Mouse (Mus musculus) intestine, postnatal 0 days (tissue): Measurements from ENCODE around the gene Srbd1. TPM values are rescaled to one million over a fixed set of nuclear protein-coding genes. Genes with fewer than 3 reads are reported as not detected.

ENCODE experiments used
- ATAC-seq: fragments of 200-750 bp; cut with Nextera tagmentation; 2 replicates; pipeline ENCODE4 v1.8.0; 2017; ENCODE audit warnings: mild to moderate bottlenecking, moderate TSS enrichment, moderate library complexity
- H3K27ac ChIP-seq: fragments of 300-500 bp; sonication (generic); 2 replicates; pipeline ENCODE4 v1.5.1; 2014; ENCODE audit warnings: mild to moderate bottlenecking, low read depth, low read length, moderate library complexity
- H3K27me3 ChIP-seq: fragments of 300-500 bp; sonication (generic); replicated peaks from 2 replicates; pipeline ENCODE4 v1.6.1; 2014; ENCODE audit warnings: low read length, mixed read lengths; ENCODE audit not compliant: control insufficient read depth, insufficient read depth
- H3K36me3 ChIP-seq: fragments of 300-500 bp; sonication (generic); 2 replicates; pipeline ENCODE4 v1.6.1; 2014; ENCODE audit warnings: mild to moderate bottlenecking, moderate library complexity; ENCODE audit not compliant: control insufficient read depth, insufficient read depth
- H3K4me1 ChIP-seq: fragments of 300-500 bp; sonication (generic); replicated peaks from 2 replicates; pipeline ENCODE4 v1.6.1; 2014; ENCODE audit warnings: antibody characterized with exemption, low read length, mixed read lengths; ENCODE audit not compliant: control insufficient read depth, insufficient read depth
- H3K4me2 ChIP-seq: fragments of 300-500 bp; sonication (generic); replicated peaks from 2 replicates; pipeline ENCODE4 v1.6.1; 2014; ENCODE audit warnings: low read depth, mild to moderate bottlenecking, moderate library complexity
- H3K4me3 ChIP-seq: fragments of 300-500 bp; sonication (generic); 2 replicates; pipeline ENCODE4 v1.5.1; 2014; ENCODE audit warnings: low read depth, low read length
- H3K9ac ChIP-seq: fragments of 300-500 bp; sonication (generic); 2 replicates; pipeline ENCODE4 v1.6.1; 2014; ENCODE audit warnings: mild to moderate bottlenecking, low read depth, low read length
- H3K9me3 ChIP-seq: fragments of 300-500 bp; sonication (generic); 2 replicates; pipeline ENCODE4 v1.6.1; 2016; ENCODE audit warnings: mixed run types; ENCODE audit not compliant: control insufficient read depth
- CTCF ChIP-seq: sonication (generic); IDR thresholded peaks from 2 replicates; pipeline ENCODE4 v1.5.1; 2016; ENCODE audit warnings: low read depth, mild to moderate bottlenecking, control low read depth, antibody characterized with exemption, moderate library complexity
- WGBS: fragments of 180-500 bp; shearing (Covaris S2); extraction: QIAGEN DNeasy Blood & Tissue Kit; methylation state at CpG from one replicate; pipeline ENCODE4 v1.1.7; 2014; 5-methylcytosine and 5-hydroxymethylcytosine counted together
- polyA plus RNA-seq: library from polyadenylated mRNA; unstranded; fragments of >200 nt; fragmentation: Nextera tagmentation; extraction: Ambion mirVana; gene quantifications from 2 replicates; pipeline ENCODE4 v1.2.1, GENCODE M21; 2015

Gene Srbd1
- polyA plus RNA-seq, 1 experiment from 2014 or later = 3.6 TPM

- no peak for ATAC-seq
- H3K27ac ChIP-seq = no peak overlapping the region
- H3K4me2 ChIP-seq = no peak overlapping the region
- H3K9ac ChIP-seq = no peak overlapping the region
- no peak for TF ChIP-seq CTCF
- no peaks in the 10 kb centered on the region for H3K36me3 ChIP-seq
- H3K4me1 ChIP-seq = no peaks in the 10 kb centered on the region
- no peaks in the 10 kb centered on the region for H3K27me3 ChIP-seq
- H3K9me3 ChIP-seq = no peaks in the 10 kb centered on the region
- H3K4me3 ChIP-seq = no peak overlapping the region
- 88% methylated on average over 4 of the region's 4 CpGs for WGBS
These were observed 122.6 kb downstream of the Srbd1 start for GRCm38 (mm10) chr17:86022366-86022765.

- TF ChIP-seq CTCF = no peak
- no peak overlapping the region for H3K4me3 ChIP-seq
- no peaks in the 10 kb centered on the region for H3K4me1 ChIP-seq
- no peaks in the 10 kb centered on the region for H3K36me3 ChIP-seq
- H3K4me2 ChIP-seq = no peak overlapping the region
- ATAC-seq = no peak
- H3K9me3 ChIP-seq = no peaks in the 10 kb centered on the region
- no peak overlapping the region for H3K9ac ChIP-seq
- 42% methylated on average over 1 of the region's 1 CpGs for WGBS
- no peaks in the 10 kb centered on the region for H3K27me3 ChIP-seq
- H3K27ac ChIP-seq = no peak overlapping the region
These were observed 123.2 kb downstream of the Srbd1 start for GRCm38 (mm10) chr17:86021815-86022214.

GRCm38 (mm10) chr17:86021231-86021630 lies 123.7 kb downstream of the Srbd1 start:
- no peak overlapping the region for H3K9ac ChIP-seq
- WGBS = 89% methylated on average over 5 of the region's 5 CpGs
- H3K9me3 ChIP-seq = no peaks in the 10 kb centered on the region
- no peak overlapping the region for H3K4me2 ChIP-seq
- no peak overlapping the region for H3K4me3 ChIP-seq
- no peak for TF ChIP-seq CTCF
- no peak for ATAC-seq
- H3K27ac ChIP-seq = no peak overlapping the region
- H3K4me1 ChIP-seq = no peaks in the 10 kb centered on the region
- H3K27me3 ChIP-seq = no peaks in the 10 kb centered on the region
- no peaks in the 10 kb centered on the region for H3K36me3 ChIP-seq

- H3K27ac ChIP-seq = no peak overlapping the region
- ATAC-seq = no peak
- H3K4me3 ChIP-seq = no peak overlapping the region
- H3K4me1 ChIP-seq = no peaks in the 10 kb centered on the region
- no peak overlapping the region for H3K4me2 ChIP-seq
- no peak overlapping the region for H3K9ac ChIP-seq
- no peak for TF ChIP-seq CTCF
- no peaks in the 10 kb centered on the region for H3K27me3 ChIP-seq
- WGBS = 89% methylated on average over 1 of the region's 1 CpGs
- no peaks in the 10 kb centered on the region for H3K36me3 ChIP-seq
- no peaks in the 10 kb centered on the region for H3K9me3 ChIP-seq
These were observed 125.2 kb downstream of the Srbd1 start for GRCm38 (mm10) chr17:86019793-86020192.

- H3K27ac ChIP-seq = no peak overlapping the region
- H3K4me1 ChIP-seq = no peaks in the 10 kb centered on the region
- no peak overlapping the region for H3K9ac ChIP-seq
- no peak for ATAC-seq
- WGBS = 56% methylated on average over 4 of the region's 4 CpGs
- H3K36me3 ChIP-seq = no peaks in the 10 kb centered on the region
- H3K27me3 ChIP-seq = no peaks in the 10 kb centered on the region
- H3K9me3 ChIP-seq = no peaks in the 10 kb centered on the region
- peak; percentile 67 for TF ChIP-seq CTCF
- H3K4me3 ChIP-seq = no peak overlapping the region
- H3K4me2 ChIP-seq = no peak overlapping the region
These were observed 130.7 kb downstream of the Srbd1 start for GRCm38 (mm10) chr17:86014246-86014645.

GRCm38 (mm10) chr17:86012576-86012975 lies 132.4 kb downstream of the Srbd1 start:
- H3K4me3 ChIP-seq = no peak overlapping the region
- no peaks in the 10 kb centered on the region for H3K9me3 ChIP-seq
- H3K27me3 ChIP-seq = no peaks in the 10 kb centered on the region
- no peaks in the 10 kb centered on the region for H3K36me3 ChIP-seq
- 84% methylated on average over 1 of the region's 1 CpGs for WGBS
- no peak for TF ChIP-seq CTCF
- no peak overlapping the region for H3K27ac ChIP-seq
- H3K4me2 ChIP-seq = no peak overlapping the region
- no peak for ATAC-seq
- H3K9ac ChIP-seq = no peak overlapping the region
- no peaks in the 10 kb centered on the region for H3K4me1 ChIP-seq

- Histone ChIP-seq H3K4me1 (no peaks in the 10 kb centered on the region), H3K27me3 (no peaks in the 10 kb centered on the region), H3K9me3 (no peaks in the 10 kb centered on the region), H3K4me3 (no peak overlapping the region), H3K36me3 (no peaks in the 10 kb centered on the region), H3K4me2 (no peak overlapping the region), H3K27ac (no peak overlapping the region), H3K9ac (no peak overlapping the region)
- WGBS = 92% methylated on average over 3 of the region's 3 CpGs
- ATAC-seq = no peak
- no peak for TF ChIP-seq CTCF
These were observed 133.1 kb downstream of the Srbd1 start for GRCm38 (mm10) chr17:86011849-86012248.
